Mouse (Mus musculus) megakaryocyte-erythroid progenitor cell, adult 5-6 weeks (primary cell): ENCODE results near the gene Scn8a. TPM values are rescaled to one million over a fixed set of nuclear protein-coding genes. Genes with fewer than 3 reads are reported as not detected.
A peak's percentile ranks its signal among the peaks of the same experiment; 100 is the strongest.

Source experiments
- ATAC-seq: replicated peaks from 2 replicates; pipeline ENCODE4 v1.8.0; 2016; ENCODE audit warnings: mild to moderate bottlenecking, inconsistent platforms; ENCODE audit not compliant: severe bottlenecking, poor library complexity, low FRiP score, low TSS enrichment
- total RNA-seq, 2 experiments: library from RNA; stranded (forward) in 1 of 2; stranded (reverse) in 1 of 2; fragments of 200-1000, 215-1000 nt in 1 of 2; fragments of >200 nt in 1 of 2; fragmentation: Nextera tagmentation in 1 of 2; gene quantifications; 2 replicates each; pipeline ENCODE4 v1.2.3; 2014 to 2017

Gene Scn8a
- total RNA-seq (2014; fragmentation: Nextera tagmentation), result not detected in 2 replicates
- total RNA-seq (2017), result not detected in 2 replicates

GRCm38 (mm10) chr15:100869558-100869957 lies at the start of gene Scn8a:
Gene Scn8a (plus strand): TSS chr15:100869858.
- no peak for ATAC-seq

- ATAC-seq, result no peak
These were observed 47.8 kb upstream of the Scn8a start for GRCm38 (mm10) chr15:100821824-100822223.

- peak; percentile 76; the same call in 1 of the 2 replicates for ATAC-seq
These were observed 47.3 kb upstream of the Scn8a start for GRCm38 (mm10) chr15:100822370-100822769.

- ATAC-seq, result no peak
These were observed 44.3 kb upstream of the Scn8a start for GRCm38 (mm10) chr15:100825249-100825856.

- ATAC-seq, result no peak
These were observed 43.6 kb upstream of the Scn8a start for GRCm38 (mm10) chr15:100826076-100826475.

- ATAC-seq, result no peak
These were observed 39.9 kb upstream of the Scn8a start for GRCm38 (mm10) chr15:100829775-100830174.

GRCm38 (mm10) chr15:100830682-100831081 lies 39.0 kb upstream of the Scn8a start:
- ATAC-seq, result no peak

- no peak for ATAC-seq
These were observed 37.5 kb upstream of the Scn8a start for GRCm38 (mm10) chr15:100832144-100832543.

GRCm38 (mm10) chr15:100832784-100833183 lies 36.9 kb upstream of the Scn8a start:
- no peak for ATAC-seq

- no peak for ATAC-seq
These were observed 32.9 kb upstream of the Scn8a start for GRCm38 (mm10) chr15:100836729-100837128.

- peak; percentile 67; the same call in 1 of the 2 replicates for ATAC-seq
These were observed 31.0 kb upstream of the Scn8a start for GRCm38 (mm10) chr15:100838607-100839207.

- ATAC-seq, result no peak
These were observed 25.3 kb upstream of the Scn8a start for GRCm38 (mm10) chr15:100844336-100844735.

- no peak for ATAC-seq
These were observed 24.4 kb upstream of the Scn8a start for GRCm38 (mm10) chr15:100845049-100845879.

- ATAC-seq, result no peak
These were observed 22.5 kb upstream of the Scn8a start for GRCm38 (mm10) chr15:100847193-100847592.

GRCm38 (mm10) chr15:100857586-100857985 lies 12.1 kb upstream of the Scn8a start:
- no peak for ATAC-seq

GRCm38 (mm10) chr15:100860856-100861255 lies 8.8 kb upstream of the Scn8a start:
- ATAC-seq, result no peak

- ATAC-seq, result no peak
These were observed 4.1 kb upstream of the Scn8a start for GRCm38 (mm10) chr15:100865556-100865955.

- ATAC-seq, result 0 out of 2 replicates have a peak, but pooled peaks have one; percentile 18
These were observed 530 bp downstream of the Scn8a start for GRCm38 (mm10) chr15:100870001-100870774.

GRCm38 (mm10) chr15:100870775-100871106 lies 1.1 kb downstream of the Scn8a start:
- ATAC-seq, result no peak
